Mouse (Mus musculus) Muller cell, postnatal 12 days (primary cell): ENCODE data around the gene Pde4d.

Experiments used
- DNase-seq: peaks from one replicate; pipeline ENCODE4 v3.0.0-alpha.2; 2015; ENCODE audit errors: inconsistent ontology term

Pde4d gene

GRCm38 (mm10) chr13:108598673-108599072 lies 148.9 kb downstream of the Pde4d start:
- peak; percentile 93 for DNase-seq

GRCm38 (mm10) chr13:108599186-108599900 lies 149.6 kb downstream of the Pde4d start:
- peak; percentile 91 for DNase-seq

DNA sequence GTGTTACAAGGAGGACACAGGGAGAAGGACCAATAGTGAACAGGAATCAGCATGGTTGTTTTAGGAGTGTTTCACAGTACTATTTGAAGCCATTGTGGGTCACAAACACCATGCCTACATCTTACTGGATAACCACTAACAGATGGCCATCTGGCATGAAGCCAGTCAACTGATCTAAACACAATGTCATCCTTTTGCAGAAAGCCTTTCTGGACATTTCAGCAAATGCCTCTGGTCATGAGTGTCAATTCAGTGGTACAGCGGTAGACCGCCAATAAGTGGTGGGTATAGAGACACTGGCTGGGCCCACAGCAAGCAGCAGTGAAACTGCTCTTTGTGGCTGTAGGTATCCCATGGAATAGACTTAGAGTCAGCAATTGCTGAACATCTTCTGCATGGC lies 151.3 kb downstream of the Pde4d start:
- peak; percentile 47 for DNase-seq

DNA sequence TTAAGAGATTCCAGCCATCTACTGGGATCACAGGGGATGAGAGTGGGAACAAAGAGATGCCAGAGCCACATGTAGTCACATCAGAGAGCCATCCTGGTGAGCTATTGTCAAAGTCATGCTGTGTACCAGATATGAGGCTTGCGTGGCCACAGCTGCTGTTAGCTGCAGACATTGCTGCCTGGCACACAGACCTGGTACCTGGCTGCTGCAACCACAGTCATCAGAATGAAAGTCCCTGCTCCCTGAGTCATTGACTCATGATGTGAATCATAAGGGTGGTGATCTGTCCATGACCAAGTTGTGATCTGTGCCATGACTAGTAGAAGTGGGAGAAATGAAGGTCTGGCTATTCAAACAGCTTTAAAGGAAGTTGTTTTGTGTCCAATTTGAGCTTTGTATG lies 153.8 kb downstream of the Pde4d start:
- DNase-seq: peak; percentile 90

DNA sequence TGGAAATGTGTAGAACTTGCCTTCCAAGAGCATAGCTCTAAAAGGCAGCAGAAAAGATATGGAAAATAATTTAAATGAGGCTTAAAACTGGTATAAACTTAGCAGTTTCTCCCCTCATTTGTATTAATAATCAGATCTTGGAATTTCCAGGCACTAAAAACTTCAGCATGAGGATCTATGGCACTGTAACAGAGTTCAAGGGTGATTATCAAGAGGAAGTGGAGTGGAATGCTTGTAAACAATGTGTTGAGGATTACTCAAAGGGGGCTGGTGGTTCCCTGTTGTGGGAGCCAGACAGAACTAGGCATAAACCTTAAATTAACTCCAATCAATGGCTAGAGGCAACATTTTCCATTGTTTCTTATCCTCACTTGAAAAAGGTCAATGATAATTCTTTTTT lies 154.5 kb downstream of the Pde4d start:
- DNase-seq: peak; percentile 77

DNA sequence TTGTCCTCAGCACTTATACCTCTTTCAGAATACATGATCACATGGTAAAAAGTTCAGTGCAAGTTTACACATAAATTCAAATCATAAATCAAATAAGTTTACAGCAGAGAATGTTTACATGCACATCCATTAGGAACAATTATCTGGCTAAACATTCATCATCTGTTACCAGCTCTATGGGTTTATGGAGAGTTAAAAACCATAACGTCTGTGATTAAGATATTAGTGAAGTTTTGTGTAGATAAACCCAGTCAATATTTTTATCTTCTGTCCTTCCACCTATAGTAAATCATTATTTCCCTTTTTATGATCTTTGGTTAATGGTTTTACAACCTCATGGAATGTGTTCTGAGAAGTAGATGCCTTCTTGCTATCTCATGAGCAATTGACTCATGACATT lies 168.5 kb downstream of the Pde4d start:
- no peak for DNase-seq

DNA sequence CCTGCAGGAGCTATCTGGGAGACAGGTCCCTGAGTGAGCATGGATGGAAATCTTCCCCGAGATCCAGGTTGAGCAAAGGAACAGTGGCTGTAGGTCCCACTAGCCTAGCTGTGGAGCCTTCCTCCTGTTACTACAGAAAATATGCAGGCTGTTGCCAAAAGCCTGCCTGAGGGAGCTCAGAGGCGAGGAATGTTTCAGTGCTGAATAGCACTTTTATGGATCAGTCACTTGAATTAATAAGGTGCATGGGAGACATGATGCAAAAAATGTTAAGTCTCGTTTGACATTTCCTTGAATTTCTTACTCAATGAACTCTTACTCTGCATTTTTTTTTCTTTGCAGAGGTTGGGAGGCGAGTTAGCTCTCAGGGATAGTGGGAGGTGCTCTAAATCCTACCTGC lies 172.9 kb downstream of the Pde4d start:
- DNase-seq: peak; percentile 51

DNA sequence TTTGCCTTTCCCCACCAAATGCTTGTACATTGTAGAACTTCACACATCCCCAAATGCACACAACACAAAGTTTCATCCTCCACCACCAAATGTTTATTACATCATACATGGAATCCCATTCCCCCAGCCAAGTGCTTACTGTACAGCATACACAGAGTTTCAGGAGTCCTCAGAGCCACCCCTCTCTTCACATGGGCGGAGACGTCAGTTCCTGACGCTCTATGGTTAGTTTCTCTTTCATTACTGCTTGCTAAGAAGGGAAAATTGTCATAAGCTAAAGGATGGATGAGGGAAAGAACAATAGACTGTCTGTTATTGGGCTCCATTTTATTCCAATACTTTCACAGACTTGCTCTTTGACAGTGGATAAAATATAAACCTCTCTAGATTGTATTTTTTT lies 174.2 kb downstream of the Pde4d start:
- no peak for DNase-seq

GRCm38 (mm10) chr13:108626166-108626565 lies 176.4 kb downstream of the Pde4d start:
- no peak for DNase-seq

GRCm38 (mm10) chr13:108628501-108628900 lies 178.8 kb downstream of the Pde4d start:
- no peak for DNase-seq

DNA sequence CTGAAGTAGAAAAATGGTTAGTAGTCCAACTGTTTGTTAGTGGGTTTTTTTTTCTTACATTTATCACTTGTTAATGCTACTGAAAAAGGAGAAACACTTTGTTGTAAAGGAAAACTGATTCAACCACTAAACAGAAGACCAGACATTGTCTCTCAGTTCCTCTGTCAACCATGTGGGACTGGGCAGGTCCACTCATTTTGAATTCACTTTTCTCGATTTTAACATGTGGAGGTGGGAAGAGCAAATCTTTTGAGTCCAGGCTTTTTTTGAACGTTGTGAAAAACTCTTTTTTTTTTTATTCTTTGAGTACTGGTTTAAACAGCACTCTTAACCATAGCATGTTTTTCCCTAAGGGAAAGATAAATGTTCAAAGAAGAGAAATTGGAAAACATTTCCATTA lies 180.8 kb downstream of the Pde4d start:
- DNase-seq: no peak

GRCm38 (mm10) chr13:108631222-108631621 lies 181.5 kb downstream of the Pde4d start:
- DNase-seq: no peak

GRCm38 (mm10) chr13:108636526-108636925 lies 186.8 kb downstream of the Pde4d start:
- no peak for DNase-seq

DNA sequence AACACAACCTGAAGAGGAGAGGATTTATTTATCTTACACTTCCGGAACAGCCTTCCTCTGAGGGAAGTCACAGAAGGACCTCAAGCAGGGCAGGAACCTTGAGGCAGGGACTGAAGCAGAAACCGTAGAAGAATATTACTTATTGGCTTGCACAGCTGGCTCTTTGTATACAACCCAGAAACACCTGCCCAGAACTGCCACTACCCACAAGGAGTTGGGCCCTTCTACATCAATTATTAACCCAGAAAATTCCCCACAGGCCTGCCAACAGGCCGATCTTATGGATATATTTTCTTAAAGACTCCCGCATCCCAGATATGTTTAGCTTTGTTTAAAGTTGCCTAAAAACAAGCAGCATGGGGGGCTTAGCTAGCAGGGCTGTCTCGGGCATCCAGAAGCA lies 192.5 kb downstream of the Pde4d start:
- DNase-seq: no peak

GRCm38 (mm10) chr13:108646801-108647200 lies 197.1 kb downstream of the Pde4d start:
- DNase-seq: no peak

GRCm38 (mm10) chr13:108647239-108647638 lies 197.5 kb downstream of the Pde4d start:
- DNase-seq: no peak

GRCm38 (mm10) chr13:108654026-108654723 lies 204.4 kb downstream of the Pde4d start:
- no peak for DNase-seq

GRCm38 (mm10) chr13:108666579-108666978 lies 216.8 kb downstream of the Pde4d start:
- no peak for DNase-seq

- no peak for DNase-seq
Measured at GRCm38 (mm10) chr13:108667077-108667476, 217.3 kb downstream of the Pde4d start.

GRCm38 (mm10) chr13:108677056-108677455 lies 227.3 kb downstream of the Pde4d start:
- DNase-seq: no peak

- no peak for DNase-seq
Measured at GRCm38 (mm10) chr13:108683018-108683417, 233.3 kb downstream of the Pde4d start.

- DNase-seq: peak; percentile 22
Measured at GRCm38 (mm10) chr13:108685817-108686216, 236.1 kb downstream of the Pde4d start.

GRCm38 (mm10) chr13:108686262-108686661 lies 236.5 kb downstream of the Pde4d start:
- no peak for DNase-seq
